Mouse (Mus musculus) cerebellum, adult 9-10 months (tissue): ENCODE measurements around the gene Sh3gl2.

ENCODE experiments used
- DNase-seq: peaks from one replicate; pipeline ENCODE4 v3.0.0; 2022

The Sh3gl2 gene

GRCm38 (mm10) chr4:85420429-85420828 lies 215.5 kb downstream of the Sh3gl2 start:
- no peak for DNase-seq

GRCm38 (mm10) chr4:85426211-85426610 lies 221.3 kb downstream of the Sh3gl2 start:
- no peak for DNase-seq

- no peak for DNase-seq
Observed at GRCm38 (mm10) chr4:85432786-85433185, 227.9 kb downstream of the Sh3gl2 start.

GRCm38 (mm10) chr4:85434734-85435133 lies 229.8 kb downstream of the Sh3gl2 start:
- DNase-seq: no peak

- DNase-seq: no peak
Observed at GRCm38 (mm10) chr4:85438813-85439212, 233.9 kb downstream of the Sh3gl2 start.

- no peak for DNase-seq
Observed at GRCm38 (mm10) chr4:85483586-85483985, 278.7 kb downstream of the Sh3gl2 start.

- no peak for DNase-seq
Observed at GRCm38 (mm10) chr4:85486316-85486946, 281.5 kb downstream of the Sh3gl2 start.

GRCm38 (mm10) chr4:85505718-85506117 lies 300.8 kb downstream of the Sh3gl2 start:
- no peak for DNase-seq

- no peak for DNase-seq
Observed at GRCm38 (mm10) chr4:85506976-85507375, 302.1 kb downstream of the Sh3gl2 start.

GRCm38 (mm10) chr4:85507491-85507890 lies 302.6 kb downstream of the Sh3gl2 start:
- no peak for DNase-seq

GRCm38 (mm10) chr4:85513288-85513687 lies 308.4 kb downstream of the Sh3gl2 start:
- no peak for DNase-seq

GRCm38 (mm10) chr4:85513792-85514191 lies 308.9 kb downstream of the Sh3gl2 start, which contains the start of gene Adamtsl1:
Adamtsl1 (plus strand) TSS chr4:85514172.
- no peak for DNase-seq

- DNase-seq: peak; percentile 79
Observed at GRCm38 (mm10) chr4:85514205-85514681, 309.3 kb downstream of the Sh3gl2 start.

- no peak for DNase-seq
Observed at GRCm38 (mm10) chr4:85526966-85527566, 322.1 kb downstream of the Sh3gl2 start.

- no peak for DNase-seq
Observed at GRCm38 (mm10) chr4:85529852-85530251, 324.9 kb downstream of the Sh3gl2 start.

- DNase-seq: no peak
Observed at GRCm38 (mm10) chr4:85539677-85540076, 334.8 kb downstream of the Sh3gl2 start.

GRCm38 (mm10) chr4:85543221-85543620 lies 338.3 kb downstream of the Sh3gl2 start:
- DNase-seq: no peak

GRCm38 (mm10) chr4:85554696-85555095 lies 349.8 kb downstream of the Sh3gl2 start:
- DNase-seq: no peak

- DNase-seq: no peak
Observed at GRCm38 (mm10) chr4:85559753-85560152, 354.8 kb downstream of the Sh3gl2 start.

- DNase-seq: no peak
Observed at GRCm38 (mm10) chr4:85585426-85585825, 380.5 kb downstream of the Sh3gl2 start.

- DNase-seq: no peak
Observed at GRCm38 (mm10) chr4:85588928-85589327, 384.0 kb downstream of the Sh3gl2 start.

- DNase-seq: no peak
Observed at GRCm38 (mm10) chr4:85591037-85591436, 386.1 kb downstream of the Sh3gl2 start.

GRCm38 (mm10) chr4:85594159-85594558 lies 389.2 kb downstream of the Sh3gl2 start:
- no peak for DNase-seq

GRCm38 (mm10) chr4:85613331-85613730 lies 408.4 kb downstream of the Sh3gl2 start:
- DNase-seq: no peak

GRCm38 (mm10) chr4:85618746-85619145 lies 413.8 kb downstream of the Sh3gl2 start:
- DNase-seq: no peak
